Mouse (Mus musculus): ENCODE measurements around the gene Fbxl18. TPM values are rescaled to one million over a fixed set of nuclear protein-coding genes. Genes with fewer than 3 reads are reported as not detected.
"Not testable (repeated sequence)": the region's sequence is repeated elsewhere in the genome, so short reads cannot be mapped to it uniquely, and the experiment has no call there.

Fbxl18 gene
- total RNA-seq, 4 experiments from 2014 or later = 32.3 to 41.1 (median 33.8) TPM

DNA sequence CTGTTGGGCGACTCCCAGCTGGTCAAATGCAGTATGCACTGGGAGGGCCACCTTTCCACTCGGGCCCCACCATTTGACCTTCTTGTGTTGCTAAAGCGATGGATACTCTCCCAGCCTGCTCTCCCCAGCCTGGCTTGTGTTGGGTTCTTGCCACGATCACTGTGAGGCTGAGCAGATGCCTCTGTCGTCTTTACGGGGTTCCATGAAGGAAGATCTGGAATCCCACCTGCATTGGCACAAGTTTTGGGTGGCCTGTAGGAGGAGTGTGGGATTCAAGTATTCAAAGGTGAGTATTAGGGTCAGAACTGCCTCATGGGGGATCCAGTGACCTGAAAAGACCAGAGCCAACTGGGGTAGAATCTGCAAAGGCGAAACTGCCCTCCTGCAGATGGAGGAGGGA, 5.4 kb upstream of the Fbxl18 start:
- no peak for DNase-seq (ENCODE audit: low spot score in 2 of 2)

DNA sequence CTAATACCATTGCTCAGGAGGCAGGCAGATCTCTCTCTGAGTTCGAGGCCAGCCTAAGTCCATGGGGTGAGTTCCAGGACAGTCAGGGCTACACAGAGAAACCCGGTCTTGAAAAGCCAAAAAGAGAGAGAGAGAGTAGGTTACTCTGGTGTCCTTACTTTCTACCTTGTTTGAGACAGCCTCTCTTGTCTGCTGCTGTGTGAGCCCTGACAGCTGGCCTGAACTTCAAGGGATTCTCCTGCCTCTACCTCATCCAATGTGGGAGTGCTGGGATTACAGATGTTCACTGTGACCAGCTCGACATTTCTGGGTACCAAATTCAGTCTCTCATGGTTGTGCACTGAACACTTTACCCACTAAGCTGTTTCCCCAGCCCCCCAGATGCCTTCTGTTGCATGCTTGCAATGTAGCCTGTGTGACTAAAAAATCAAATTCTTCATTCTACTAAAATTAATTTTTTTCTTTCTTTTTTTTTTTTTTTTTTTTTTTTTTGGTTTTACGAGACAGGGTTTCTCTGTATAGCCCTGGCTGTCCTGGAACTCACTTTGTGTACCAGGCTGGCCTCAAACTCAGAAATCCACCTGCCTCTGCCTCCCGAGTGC, 4.8 kb upstream of the Fbxl18 start:
- no peak for DNase-seq (ENCODE audit: low spot score in 2 of 2)

DNA sequence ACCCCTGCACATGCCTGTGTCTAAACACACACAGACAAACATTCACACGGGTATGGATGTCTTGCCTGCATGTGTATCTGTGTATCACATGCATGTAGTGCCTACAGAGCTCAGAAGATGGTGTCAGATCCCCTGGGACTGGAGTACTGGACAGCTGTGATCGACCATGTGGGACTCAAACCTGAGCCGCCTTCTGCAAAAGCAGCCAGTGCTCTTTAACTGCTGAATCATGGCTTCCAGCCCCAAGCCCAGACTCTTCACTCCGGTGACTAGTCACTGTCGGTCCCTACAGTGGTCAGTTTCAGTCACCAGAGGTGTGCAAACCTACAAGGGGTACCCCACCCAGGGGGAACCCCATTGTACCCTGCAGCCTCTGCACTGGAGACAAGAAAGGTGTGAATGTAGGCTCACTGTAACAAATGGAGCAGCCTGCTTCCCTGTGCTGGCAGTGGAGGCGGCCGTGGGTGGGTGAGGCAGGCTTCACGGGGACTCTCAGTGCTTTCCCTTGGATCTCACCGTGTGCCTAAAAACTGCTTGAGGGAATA, 3.9 kb upstream of the Fbxl18 start:
- DNase-seq (ENCODE audit: low spot score in 2 of 2) = peak in 1 of 2 experiments; percentile 61

DNA sequence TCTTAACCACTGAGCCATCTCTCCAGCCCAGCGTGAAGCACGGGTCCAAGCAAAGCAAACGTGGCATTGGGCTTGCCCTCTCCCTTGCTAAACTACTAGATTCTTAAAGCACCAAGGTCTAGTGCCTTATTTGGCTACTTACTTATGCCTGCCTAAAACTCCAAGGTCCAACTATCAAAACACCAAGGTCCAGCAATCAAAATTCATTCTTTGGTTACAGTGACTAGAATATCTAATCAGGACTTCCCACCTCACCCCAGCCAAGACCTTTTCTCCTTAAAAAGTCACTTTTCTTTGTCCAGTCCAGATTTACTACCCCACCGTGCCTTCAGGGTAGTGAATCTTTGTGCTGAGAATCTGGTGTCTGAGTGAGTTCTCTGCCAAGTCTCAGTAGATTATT, 3.1 kb upstream of the Fbxl18 start:
- no peak for DNase-seq (ENCODE audit: low spot score in 2 of 2)

DNA sequence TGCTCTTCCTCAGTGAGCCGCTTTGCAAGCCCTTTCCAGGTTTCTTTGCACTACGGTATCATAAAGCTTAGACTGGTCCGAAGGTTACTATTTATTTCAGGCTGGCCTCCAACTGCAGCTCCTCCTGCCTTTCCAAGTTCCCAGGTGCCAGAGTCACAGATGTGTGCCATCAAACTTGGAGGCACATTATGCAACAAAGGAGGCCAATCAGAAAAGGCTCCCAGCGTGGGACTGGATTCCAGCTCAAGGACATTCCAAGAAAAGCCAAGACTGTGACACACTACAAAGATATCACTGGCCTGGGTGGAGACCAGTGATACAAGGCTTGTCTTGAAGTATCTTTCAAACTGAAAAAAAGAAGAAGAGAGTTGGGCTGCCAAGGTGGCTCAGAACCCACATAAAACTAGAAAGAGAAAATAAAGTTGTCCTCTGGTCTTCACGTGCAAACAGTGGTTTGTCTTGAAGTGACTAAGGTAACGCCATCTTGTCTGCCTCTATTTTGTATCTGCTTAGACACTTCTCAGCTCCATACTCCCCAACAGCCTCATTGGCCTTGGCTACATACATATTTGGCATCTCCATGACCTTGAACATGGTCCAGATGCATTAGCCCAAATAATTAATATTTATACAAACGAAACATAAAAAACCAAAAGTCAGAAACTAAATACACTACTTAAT, 2.5 kb upstream of the Fbxl18 start:
- no peak for DNase-seq (ENCODE audit: low spot score in 2 of 2)

DNA sequence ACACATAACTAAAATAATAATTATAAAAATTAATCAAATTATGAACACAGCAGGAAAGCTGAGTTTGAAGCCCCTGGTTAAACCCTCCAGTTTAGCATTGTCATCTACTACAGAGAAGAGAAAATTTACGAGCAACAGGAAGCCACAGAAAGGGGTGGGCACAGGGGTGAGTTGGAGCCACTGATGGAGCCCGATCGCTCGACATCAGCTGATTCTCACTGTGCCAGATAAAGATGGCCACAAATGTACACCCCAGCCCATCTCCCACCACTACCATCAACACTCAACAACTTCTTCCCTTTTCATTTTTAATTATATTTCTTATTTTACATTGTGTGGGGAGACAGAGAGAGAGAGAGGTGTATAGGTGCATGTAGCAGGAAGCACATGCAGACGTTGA, 1.5 kb upstream of the Fbxl18 start:
- DNase-seq (ENCODE audit: low spot score in 2 of 2) = no peak

DNA sequence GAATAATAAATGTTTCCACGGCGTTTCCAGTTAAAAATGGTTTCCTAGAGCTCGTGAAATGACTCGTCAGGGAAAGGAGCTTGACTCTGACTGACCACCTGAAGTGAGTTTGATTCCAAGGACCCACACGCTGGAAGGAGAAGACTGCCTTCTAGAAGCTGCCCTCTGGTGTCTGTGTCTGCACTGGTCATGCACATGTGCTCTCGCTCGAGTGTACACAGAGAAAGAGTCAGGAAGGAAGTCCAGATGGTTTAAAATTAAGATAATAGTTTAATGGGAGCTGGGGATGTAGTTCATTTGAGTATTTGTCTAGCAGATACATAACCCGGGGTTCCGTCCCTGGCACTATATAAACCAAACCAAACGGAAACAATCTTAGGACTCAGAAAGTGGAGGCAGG, 971 bp upstream of the Fbxl18 start:
- no peak for DNase-seq (ENCODE audit: low spot score in 2 of 2)

DNA sequence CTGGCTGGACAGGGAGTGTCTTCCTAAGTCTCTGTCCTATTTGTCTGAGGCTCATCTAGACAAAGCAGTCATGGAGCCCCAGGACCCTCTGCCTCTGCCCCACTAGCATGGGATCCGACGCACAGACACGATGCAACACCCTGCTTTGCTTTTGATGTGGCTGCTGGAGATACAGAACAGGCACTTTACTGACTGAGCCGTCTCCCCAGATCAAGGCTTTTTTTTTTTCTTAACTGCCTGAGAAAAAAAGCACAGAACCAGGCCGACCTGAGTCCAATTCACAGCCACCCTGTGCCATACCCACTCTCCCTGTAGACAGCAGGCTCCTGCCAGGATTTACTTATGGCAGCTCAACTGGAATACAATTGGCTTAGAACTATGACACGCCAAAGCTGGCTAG, 3.8 kb downstream of the Fbxl18 start:
- no peak for DNase-seq (ENCODE audit: low spot score in 2 of 2)

DNA sequence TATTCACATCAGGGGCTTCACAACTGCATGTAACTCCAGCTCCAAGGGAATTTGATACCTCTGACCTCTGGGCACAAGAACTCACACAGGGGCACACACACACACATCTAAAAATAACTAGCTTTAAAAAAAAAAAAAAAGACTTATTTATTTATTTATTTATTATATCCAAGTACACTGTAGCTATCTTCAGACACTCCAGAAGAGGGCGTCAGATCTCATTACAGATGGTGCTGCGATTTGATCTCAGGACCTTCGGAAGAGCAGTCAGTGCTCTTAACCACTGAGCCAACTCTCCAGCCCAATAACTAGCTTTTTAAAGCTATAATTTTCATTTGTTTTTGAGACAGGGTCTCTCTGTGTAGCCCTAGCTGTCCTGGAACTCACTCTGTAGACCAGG, 7.7 kb downstream of the Fbxl18 start:
- not testable (repeated sequence) for DNase-seq (ENCODE audit: low spot score in 2 of 2)

DNA sequence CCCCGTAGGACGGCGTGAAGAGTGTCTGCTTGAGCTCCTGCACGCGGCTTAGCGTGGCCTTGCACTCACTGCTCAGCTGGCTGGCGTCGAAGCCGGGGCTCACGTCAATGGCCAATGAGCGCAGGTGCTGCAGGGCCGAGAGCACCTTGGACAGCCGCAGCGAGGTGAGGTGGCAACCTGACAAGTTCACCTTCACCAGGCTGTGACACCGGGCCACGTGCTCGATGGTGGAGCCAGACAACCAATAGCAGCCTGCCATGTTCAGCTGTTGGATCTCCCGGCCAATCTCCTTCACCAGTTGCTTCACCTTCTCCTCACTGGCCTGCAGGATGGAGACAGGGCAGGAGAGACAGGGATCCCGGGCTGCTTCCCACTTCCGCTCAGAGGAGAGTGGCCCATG, 8.5 kb downstream of the Fbxl18 start:
- no peak for DNase-seq (ENCODE audit: low spot score in 2 of 2)

DNA sequence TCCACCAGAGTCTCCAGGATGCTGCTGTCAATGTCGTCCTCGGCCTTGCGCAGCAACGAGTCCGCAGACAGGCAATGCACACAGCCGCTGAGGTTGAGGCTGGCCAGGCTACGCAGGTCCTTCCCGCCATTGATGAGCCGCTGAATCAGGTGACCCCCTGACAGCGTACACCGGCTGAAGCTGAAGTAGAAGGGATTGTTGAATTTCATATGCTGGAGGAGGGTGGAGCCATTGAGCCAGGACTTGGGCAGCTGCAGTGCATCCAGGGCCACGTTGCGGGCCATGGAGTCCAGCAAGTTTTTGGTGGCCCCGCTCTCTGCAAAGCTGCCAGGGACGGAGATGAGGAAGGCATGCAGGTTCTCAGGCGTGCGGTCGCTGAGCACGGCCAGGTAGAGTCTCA, 9.0 kb downstream of the Fbxl18 start:
- no peak for DNase-seq (ENCODE audit: low spot score in 2 of 2)

DNA sequence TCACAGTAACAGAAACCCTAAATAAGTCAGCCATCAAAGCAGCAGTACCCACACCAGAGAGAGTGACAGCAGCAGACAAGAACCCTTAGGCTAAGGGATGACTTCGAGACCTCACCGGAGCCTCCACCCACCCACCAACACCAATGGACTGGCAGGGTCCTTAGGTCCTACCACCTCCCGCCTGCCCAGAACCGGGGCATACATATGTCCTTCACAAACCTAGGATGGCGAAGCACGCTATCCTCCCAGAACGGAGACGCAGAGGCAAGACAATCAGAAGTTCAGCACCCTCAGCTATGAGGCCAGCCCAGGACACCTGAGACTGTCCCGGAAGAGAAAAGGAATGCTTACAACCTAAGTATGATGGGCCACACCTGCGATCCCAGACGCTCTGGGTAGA, 12.8 kb downstream of the Fbxl18 start:
- DNase-seq (ENCODE audit: low spot score in 2 of 2) = no peak

DNA sequence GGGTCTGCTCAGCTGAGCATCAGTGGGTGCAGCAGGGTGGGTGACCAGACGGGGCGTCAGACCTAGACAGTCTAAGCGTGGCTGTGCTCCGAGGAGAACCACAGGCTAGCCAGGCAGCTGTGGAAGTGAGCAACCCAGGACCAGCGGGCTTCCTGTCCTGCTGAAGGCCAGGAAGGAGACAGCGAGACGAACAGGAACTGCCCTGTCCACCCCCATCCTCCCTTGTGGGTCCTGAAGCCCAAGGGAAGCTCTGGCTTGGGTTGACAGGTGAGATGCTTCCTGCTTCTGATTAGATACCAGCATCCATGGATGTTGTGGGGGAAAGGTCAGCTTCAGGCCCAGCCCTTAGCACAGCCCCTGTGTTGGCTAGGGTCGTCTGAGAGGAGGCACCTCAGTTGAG, 13.3 kb downstream of the Fbxl18 start:
- DNase-seq (ENCODE audit: low spot score in 2 of 2) = no peak

DNA sequence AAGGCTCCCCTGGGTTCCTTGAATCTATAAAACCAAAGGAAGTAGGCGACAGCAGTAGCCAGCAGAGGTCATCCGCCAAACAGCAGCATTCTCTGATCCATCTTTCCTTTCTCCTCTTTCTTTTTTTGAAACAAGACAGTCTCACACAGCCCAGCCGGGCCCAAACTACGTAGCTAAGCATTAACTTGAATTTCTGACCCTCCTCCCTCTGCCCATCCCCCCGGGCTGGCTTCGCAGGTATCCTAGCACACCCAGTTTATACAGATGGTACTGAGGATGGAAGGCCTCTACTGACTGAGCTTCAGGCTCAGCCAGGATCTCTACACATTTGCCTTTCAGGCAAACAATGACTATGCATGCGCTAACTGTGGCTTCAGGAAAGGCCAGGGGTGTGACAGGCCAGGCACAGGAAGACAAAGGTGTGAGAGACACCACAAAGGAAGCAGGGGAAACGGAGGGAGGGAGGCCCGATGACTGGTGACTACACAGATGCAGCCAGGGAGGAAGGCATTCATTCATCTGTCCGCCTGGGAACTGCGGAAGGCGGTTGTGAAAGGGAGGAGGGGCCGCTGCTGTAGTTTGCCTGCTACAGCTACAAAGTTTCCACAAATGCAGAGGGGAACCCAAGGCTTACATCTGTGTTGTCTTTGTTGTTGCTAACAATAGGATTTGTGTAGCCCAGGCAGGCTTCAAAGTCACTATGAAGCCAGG, 14.3 kb downstream of the Fbxl18 start:
- no peak for DNase-seq (ENCODE audit: low spot score in 2 of 2)

DNA sequence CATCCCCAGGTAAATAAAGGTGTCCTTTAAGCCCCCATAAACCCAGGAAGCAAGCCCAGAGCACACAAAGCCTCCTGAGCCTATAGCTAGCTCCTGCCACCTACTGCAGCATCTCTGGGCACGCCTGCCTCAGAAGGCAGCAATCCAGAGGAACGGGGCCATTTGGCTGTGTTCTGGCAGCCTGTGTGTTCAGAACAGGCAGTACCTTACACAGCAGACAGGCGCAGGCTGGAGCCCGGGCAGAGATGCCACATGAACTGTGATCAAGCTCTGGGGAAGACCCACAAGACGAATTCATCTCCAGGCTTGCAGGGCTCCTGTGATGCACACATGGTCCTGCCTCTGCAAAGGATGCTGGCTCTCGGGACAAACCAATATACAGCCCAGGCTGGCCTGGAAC, 15.0 kb downstream of the Fbxl18 start:
- peak; percentile 81 to 82 for DNase-seq (ENCODE audit: low spot score in 2 of 2)

DNA sequence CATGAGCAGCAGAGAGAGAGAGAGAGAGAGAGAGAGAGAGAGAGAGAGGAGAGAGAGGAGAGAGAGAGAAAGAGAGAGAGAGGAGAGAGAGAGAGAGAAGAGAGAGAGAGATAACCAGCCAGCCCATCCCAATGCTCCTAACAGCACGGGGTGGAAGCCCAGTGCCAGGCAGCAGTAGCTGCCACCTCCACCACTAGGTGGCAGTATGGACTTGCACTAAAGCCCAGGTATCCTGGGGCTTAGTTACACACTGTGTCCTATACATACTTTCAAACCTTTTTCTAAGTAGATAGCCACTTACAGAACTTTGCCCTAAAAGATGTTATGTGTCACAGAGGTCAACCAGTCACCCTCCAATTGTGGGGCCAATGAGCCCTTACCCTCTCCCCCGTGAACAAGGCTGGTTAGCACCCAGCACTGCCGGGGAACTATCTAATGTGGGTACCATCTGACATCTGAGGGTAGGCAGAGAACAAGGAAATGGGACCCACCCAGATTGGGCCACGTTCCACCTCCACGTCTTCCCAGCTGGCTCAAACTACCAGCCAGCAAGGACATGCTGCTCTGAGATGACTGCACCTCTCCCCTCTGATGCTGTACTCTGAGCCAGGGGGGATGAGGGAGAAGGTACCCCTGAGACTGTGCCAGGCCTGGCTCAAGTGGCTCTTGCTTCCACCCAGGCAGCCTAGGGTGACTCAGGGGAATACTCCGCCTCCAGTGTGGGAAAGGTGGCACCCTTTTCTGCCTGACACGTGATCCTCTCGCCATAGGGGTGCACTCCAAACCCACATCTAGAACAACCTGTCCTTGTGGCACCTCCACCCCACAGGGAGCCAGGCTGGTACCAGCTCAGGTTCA, 15.7 kb downstream of the Fbxl18 start:
- DNase-seq (ENCODE audit: low spot score in 2 of 2) = peak; percentile 74 to 87

DNA sequence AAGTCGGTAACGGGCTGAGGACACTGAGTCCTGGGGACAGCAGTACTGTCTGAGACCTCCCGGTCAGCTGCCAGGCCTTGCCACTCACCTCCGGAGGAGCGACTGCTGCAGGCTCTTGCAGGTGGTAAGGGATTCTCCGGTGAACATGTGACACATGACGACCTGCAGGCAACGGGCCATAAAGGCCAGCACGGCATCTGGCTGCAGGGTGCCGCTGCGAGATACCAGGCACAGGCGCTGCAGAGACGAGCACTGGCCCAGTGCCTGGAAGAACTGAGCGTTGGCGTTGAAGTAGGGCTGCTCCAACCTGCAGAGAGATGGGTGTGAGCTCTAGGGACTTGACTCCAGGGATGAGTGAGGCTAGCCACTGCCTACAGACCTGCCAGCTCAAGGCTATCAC, 16.7 kb downstream of the Fbxl18 start:
- peak in 1 of 2 experiments; percentile 64 for DNase-seq (ENCODE audit: low spot score in 2 of 2)

DNA sequence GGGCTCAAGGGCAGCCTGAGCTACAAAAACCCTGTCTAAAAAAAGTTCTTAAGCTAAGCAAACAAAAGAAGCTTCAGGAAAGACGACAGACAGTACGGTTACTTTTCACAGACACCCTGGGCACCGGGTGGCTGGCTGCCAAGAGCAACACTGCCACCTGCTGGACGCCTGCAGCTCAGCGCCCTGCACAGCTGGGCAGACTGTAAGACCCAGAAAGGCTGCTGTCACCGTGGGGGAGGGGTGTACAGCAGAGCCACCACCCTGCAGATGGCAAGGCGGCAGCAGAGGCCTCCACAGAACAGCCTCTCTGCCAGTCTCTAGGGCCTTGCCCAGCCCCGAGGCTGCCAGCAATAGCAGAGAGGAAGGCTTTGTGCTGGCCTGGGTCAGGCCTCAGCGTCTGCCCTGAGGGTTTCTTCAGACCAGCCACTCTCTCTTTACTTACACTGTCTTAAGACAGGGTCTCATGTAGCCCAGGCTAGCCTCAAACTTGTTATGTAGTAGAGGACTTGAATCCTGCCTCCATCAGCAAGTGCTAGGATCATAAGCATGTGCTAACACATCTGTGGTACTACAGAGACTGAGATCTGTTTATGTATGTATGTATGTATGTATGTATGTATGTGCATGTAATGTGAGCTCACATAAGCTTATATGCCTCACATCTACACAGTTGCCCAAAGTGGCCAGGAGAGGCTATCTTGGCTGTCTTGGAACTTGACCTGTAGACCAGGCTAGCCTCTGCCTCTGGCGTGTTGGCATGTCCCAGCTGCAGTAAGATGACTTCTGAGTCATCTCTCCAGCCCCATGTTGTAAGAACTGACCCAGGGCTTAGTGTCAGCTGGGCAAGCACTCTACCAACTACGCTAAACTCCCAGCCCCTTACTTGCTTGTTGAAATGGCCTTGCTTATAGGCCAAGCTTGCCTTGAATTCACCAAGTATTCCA, 17.6 kb downstream of the Fbxl18 start:
- peak; percentile 85 to 89 for DNase-seq (ENCODE audit: low spot score in 2 of 2)

DNA sequence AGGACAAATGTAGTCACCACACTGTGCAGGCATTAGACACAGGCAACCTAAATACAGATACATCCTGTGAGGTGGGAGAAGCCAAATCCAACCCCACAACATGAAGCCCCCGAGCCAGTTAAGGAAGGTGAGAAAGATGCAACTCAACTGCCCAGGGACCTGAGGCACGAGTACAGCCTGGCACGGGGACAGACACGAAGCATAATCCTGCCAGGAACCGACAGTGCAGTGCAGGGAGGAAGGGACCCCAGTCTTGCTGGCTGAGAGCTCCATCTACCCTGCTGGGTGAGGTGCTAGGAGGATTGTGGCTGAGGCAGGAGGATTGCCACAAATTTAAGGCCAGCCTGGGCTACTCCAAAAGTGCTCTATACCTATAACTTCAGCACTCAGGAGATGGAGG, 18.3 kb downstream of the Fbxl18 start:
- no peak for DNase-seq (ENCODE audit: low spot score in 2 of 2)

DNA sequence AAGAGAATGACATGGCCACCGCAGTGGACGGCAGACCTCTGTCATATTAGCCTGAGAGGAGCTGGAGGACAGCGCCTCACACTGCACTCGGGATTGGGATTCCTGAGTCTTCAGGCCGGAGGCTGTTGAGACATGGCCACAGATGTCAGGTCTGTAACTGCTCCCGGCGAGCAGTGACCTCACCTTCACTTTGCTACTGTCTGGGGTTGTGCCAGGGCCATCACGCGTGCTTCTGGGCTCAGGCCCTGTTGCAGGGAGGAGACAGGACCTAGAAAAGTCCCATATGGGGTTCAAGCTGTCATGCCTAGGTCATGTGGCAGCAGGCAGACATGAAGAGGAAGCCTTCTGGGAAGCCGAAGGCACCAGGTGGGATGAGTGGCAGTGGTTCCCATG, 19.7 kb downstream of the Fbxl18 start:
- no peak for DNase-seq (ENCODE audit: low spot score in 2 of 2)

Data from layer of hippocampus, adult 8-10 months (tissue).